Mouse (Mus musculus) intestine, embryonic 14.5 days (tissue): ENCODE results near the gene Tspan15. TPM values are rescaled to one million over a fixed set of nuclear protein-coding genes. Genes with fewer than 3 reads are reported as not detected.

Experiments used
- ATAC-seq: fragments of 200-750 bp; cut with Nextera tagmentation; replicated peaks from 2 replicates; pipeline ENCODE4 v1.8.0; 2017; ENCODE audit warnings: low read depth, moderate number of reproducible peaks, moderate TSS enrichment, moderate library complexity; ENCODE audit not compliant: low FRiP score, low TSS enrichment
- DNase-seq: peaks from one replicate; pipeline ENCODE4 v3.0.0-alpha.2; 2018; ENCODE audit warnings: low spot score
- H3K27ac ChIP-seq: fragments of 300-500 bp; sonication (generic); 2 replicates; pipeline ENCODE4 v1.5.1; 2014; ENCODE audit warnings: low read depth, mild to moderate bottlenecking, control low read depth
- H3K27me3 ChIP-seq: fragments of 300-500 bp; sonication (generic); replicated peaks from 2 replicates; pipeline ENCODE4 v1.6.1; 2014; ENCODE audit warnings: low read length, control low read depth; ENCODE audit not compliant: control insufficient read depth, insufficient read depth
- H3K36me3 ChIP-seq: fragments of 300-500 bp; sonication (generic); 2 replicates; pipeline ENCODE4 v1.6.1; 2014; ENCODE audit warnings: low read length, control low read depth; ENCODE audit not compliant: control insufficient read depth, insufficient read depth
- H3K4me1 ChIP-seq: fragments of 300-500 bp; sonication (generic); replicated peaks from 2 replicates; pipeline ENCODE4 v1.6.1; 2014; ENCODE audit warnings: low read length, control low read depth, mixed read lengths; ENCODE audit not compliant: control insufficient read depth, insufficient read depth
- H3K4me2 ChIP-seq: fragments of 300-500 bp; sonication (generic); 2 replicates; pipeline ENCODE4 v1.6.1; 2014; ENCODE audit warnings: low read length
- H3K4me3 ChIP-seq: fragments of 300-500 bp; sonication (generic); 2 replicates; pipeline ENCODE4 v1.5.1; 2014; ENCODE audit warnings: low read depth, low read length, control low read depth, mixed read lengths
- H3K9ac ChIP-seq: fragments of 300-500 bp; sonication (generic); 2 replicates; pipeline ENCODE4 v1.6.1; 2014; ENCODE audit warnings: mild to moderate bottlenecking, low read length
- H3K9me3 ChIP-seq: fragments of 300-500 bp; sonication (generic); 2 replicates; pipeline ENCODE4 v1.6.1; 2016; ENCODE audit warnings: low read length, control low read depth; ENCODE audit not compliant: control insufficient read depth
- WGBS: fragments of 180-500 bp; shearing (Covaris S2); extraction: QIAGEN DNeasy Blood & Tissue Kit; methylation state at CpG from one replicate; pipeline ENCODE4 v1.1.7; 2014; 5-methylcytosine and 5-hydroxymethylcytosine counted together
- polyA plus RNA-seq: library from polyadenylated mRNA; unstranded; fragments of >200 nt; fragmentation: Nextera tagmentation; extraction: Ambion mirVana; gene quantifications from 2 replicates; pipeline ENCODE4 v1.2.1, GENCODE M21; 2014

Gene Tspan15
- polyA plus RNA-seq, 1 experiment from 2014 or later: 32.5 TPM

DNA sequence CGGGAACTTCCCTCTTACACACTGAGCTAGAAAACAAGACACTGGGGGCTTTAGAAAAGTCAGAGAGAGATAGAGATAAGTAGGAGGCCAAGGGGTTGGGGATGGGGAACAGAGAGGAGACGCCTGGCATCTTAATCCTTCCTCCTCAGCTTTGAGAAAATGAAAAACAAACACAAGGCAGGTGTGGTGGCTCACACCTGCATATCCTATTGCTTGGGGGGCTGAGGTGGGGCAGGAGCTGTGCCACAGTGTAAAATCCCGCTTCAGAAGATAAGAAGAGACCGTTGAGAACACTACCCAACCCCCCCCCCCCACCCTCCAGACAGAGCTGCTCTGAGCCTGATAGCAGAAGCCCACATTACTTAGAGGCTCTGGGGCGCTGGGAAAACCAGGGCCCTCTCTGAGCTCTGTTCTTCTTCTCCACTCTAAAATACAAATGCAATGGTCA is 15.9 kb downstream of the Tspan15 start:
- ATAC-seq (no peak), DNase-seq (no peak)
- H3K27me3 ChIP-seq: no peaks in the 10 kb centered on the region
- no peak overlapping the region for H3K27ac ChIP-seq
- no peaks in the 10 kb centered on the region for H3K9me3 ChIP-seq
- H3K4me1 ChIP-seq: peaks cover 12% of the 10 kb centered on the region; the same call in 1 of the 2 replicates
- WGBS: 38% methylated on average over 5 of the region's 5 CpGs
- H3K9ac ChIP-seq: no peak overlapping the region
- no peaks in the 10 kb centered on the region for H3K36me3 ChIP-seq
- H3K4me3 ChIP-seq: no peak overlapping the region
- no peak overlapping the region for H3K4me2 ChIP-seq

DNA sequence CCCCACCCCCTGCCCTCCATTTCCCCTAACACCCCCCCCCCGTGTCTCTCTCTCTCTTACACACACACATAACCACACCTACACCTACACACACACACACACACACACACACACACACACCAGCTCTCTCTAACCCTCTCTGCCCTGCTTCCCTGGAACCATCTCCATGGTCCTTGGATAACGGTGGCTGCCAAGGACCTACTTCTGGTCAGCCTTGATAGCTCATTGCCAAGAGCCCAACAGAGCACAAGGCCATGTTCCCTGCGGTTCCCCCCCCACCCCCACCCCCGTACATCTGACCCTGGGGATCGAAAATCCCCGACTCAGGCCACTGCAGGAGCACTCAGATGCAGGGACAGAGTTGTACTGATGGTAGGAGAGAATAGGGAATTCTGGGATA is 19.7 kb downstream of the Tspan15 start:
- no peak overlapping the region for H3K4me2 ChIP-seq
- H3K36me3 ChIP-seq: no peaks in the 10 kb centered on the region
- WGBS: 70% methylated on average over 6 of the region's 6 CpGs
- no peak overlapping the region for H3K27ac ChIP-seq
- DNase-seq: no peak
- H3K27me3 ChIP-seq: no peaks in the 10 kb centered on the region
- H3K9me3 ChIP-seq: no peaks in the 10 kb centered on the region
- no peak overlapping the region for H3K9ac ChIP-seq
- ATAC-seq: no peak
- H3K4me1 ChIP-seq: peaks cover 17% of the 10 kb centered on the region
- no peak overlapping the region for H3K4me3 ChIP-seq

DNA sequence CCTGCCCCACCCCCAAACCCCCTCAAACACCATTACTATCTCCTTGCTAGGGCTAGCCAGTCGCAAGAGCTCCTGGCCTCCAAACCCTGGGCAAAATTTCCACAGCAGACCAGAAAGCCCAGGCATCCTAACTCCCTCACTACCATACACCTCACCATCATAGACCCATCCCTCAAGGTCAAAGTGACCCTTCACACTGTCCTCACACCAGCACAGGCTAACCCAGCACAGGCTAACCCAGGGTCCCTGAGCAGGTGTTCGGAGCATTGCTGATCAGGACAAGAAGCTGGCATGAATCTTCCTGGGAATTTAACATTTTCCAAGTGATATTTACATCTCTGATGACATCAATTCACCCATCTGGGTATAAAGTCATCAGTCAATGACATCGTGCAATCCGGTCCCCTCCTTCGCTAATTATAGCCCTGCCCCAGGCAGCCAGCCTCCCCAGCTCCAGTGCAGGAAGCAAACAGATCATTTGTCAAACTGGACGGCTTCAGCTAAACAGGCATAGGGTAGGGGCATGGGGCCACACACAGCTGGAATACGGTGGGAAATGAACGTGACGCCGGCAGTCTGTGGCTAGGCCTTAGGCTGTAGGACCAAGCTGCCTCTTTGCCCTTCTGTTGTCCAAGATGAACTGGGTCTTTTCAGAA is 22.7 kb downstream of the Tspan15 start:
- Histone ChIP-seq H3K4me2 (no peak overlapping the region), H3K27ac (0 out of 2 replicates have a peak overlapping the region, but pooled peaks have one; percentile 27), H3K4me1 (peaks cover 17% of the 10 kb centered on the region), H3K27me3 (no peaks in the 10 kb centered on the region), H3K36me3 (no peaks in the 10 kb centered on the region), H3K4me3 (no peak overlapping the region), H3K9me3 (no peaks in the 10 kb centered on the region), H3K9ac (no peak overlapping the region)
- 12% methylated on average over 10 of the region's 10 CpGs for WGBS
- no peak for DNase-seq
- ATAC-seq: peak; percentile 33; the same call in 1 of the 2 replicates

DNA sequence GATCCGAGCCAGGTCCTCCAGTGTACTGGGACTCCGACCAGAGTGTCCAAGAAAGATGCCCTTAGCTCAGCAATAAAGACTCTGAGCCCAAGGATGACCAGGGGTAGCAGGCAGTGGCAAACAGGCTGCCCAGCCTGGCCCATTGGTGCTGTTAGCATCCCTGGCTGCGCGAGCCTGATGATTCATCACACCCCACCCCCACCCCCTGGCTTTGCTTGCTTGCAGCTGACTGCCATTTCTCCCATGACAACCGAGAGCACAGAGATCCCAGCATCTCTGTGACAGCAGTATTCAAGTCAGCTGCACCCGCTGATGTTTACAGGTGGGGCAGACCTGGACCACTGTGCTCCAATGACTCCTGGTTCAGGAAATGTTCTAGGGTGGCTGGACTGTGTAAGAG is 28.5 kb downstream of the Tspan15 start:
- Histone ChIP-seq H3K4me3 (no peak overlapping the region), H3K27me3 (no peaks in the 10 kb centered on the region), H3K9me3 (no peaks in the 10 kb centered on the region), H3K27ac (no peak overlapping the region), H3K9ac (no peak overlapping the region), H3K4me2 (no peak overlapping the region), H3K36me3 (0 out of 2 replicates have a peak, but pooled peaks cover 4% of the 10 kb centered on the region), H3K4me1 (no peaks in the 10 kb centered on the region)
- 78% methylated on average over 6 of the region's 6 CpGs for WGBS
- no peak for ATAC-seq
- no peak for DNase-seq

DNA sequence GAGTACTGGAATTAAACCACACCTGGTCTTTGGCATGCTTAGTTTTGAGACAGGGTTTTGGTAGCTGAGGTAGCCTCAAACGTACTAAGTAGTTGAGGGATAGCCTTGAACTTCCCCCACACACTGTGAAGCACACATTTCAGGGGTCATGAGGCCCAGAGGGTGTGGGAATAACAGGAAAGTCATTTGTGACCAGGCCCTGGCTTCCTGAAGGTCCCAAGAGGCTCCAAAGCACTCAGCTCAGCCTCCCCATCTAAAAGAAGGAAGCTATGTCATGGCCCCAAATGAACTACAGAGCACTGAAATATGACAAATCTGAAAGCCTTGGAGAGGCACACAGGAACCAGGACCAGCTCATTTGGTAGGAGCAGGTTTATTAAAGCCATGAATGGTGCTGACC is 32.2 kb downstream of the Tspan15 start:
- ATAC-seq (no peak), DNase-seq (no peak)
- Histone ChIP-seq H3K4me3 (no peak overlapping the region), H3K27ac (no peak overlapping the region), H3K9ac (no peak overlapping the region), H3K4me2 (no peak overlapping the region), H3K27me3 (no peaks in the 10 kb centered on the region), H3K4me1 (no peaks in the 10 kb centered on the region), H3K9me3 (no peaks in the 10 kb centered on the region), H3K36me3 (0 out of 2 replicates have a peak, but pooled peaks cover 4% of the 10 kb centered on the region)
- WGBS: 69% methylated on average over 1 of the region's 1 CpGs

DNA sequence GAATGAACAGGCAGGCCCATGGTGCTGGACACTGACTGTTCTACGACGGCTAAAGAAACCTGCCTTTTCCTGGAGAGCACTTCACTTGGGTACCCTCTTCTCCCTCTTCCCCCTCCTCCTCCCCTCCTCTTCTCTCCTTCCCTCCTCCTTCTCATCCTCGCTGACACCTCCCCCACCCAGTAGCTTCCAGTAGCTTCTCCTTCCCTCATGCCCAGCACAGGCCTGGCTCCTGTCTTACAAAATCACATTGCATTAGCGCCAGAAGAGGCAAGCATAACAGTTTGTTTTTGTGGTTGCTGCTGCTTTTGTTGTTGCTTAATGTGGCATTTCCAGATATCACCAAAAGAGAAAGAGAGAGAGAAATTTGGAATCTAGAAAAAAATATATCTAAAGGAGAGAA is 33.6 kb downstream of the Tspan15 start:
- DNase-seq: no peak
- no peak overlapping the region for H3K9ac ChIP-seq
- ATAC-seq: no peak
- no peaks in the 10 kb centered on the region for H3K27me3 ChIP-seq
- H3K4me3 ChIP-seq: no peak overlapping the region
- no peaks in the 10 kb centered on the region for H3K4me1 ChIP-seq
- 63% methylated on average over 4 of the region's 4 CpGs for WGBS
- H3K4me2 ChIP-seq: no peak overlapping the region
- H3K27ac ChIP-seq: no peak overlapping the region
- 0 out of 2 replicates have a peak, but pooled peaks cover 1% of the 10 kb centered on the region for H3K36me3 ChIP-seq
- no peaks in the 10 kb centered on the region for H3K9me3 ChIP-seq

DNA sequence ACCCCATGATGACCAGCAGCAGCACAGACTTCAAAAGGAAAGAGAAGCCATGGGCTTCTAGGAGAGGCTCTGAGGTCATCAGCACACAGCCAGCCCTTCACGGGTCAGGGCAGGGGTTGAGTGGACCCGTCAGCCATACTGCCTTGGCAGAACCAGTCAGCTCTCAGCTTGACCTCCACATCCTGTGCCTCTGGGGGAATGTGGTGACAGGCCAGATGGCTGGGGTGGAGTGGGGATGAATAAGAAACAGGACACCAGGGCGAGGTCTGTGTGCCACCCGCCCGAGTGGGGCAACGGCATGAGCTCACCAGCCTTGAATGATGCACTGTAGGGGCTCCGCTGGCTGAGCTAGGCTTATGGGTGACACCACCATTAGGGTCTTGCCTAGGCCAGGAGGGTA is 35.7 kb downstream of the Tspan15 start:
- Histone ChIP-seq H3K9ac (no peak overlapping the region), H3K27ac (no peak overlapping the region), H3K36me3 (no peaks in the 10 kb centered on the region), H3K4me3 (no peak overlapping the region), H3K9me3 (no peaks in the 10 kb centered on the region), H3K4me2 (no peak overlapping the region), H3K27me3 (no peaks in the 10 kb centered on the region), H3K4me1 (no peaks in the 10 kb centered on the region)
- 65% methylated on average over 7 of the region's 7 CpGs for WGBS
- ATAC-seq (no peak), DNase-seq (no peak)

DNA sequence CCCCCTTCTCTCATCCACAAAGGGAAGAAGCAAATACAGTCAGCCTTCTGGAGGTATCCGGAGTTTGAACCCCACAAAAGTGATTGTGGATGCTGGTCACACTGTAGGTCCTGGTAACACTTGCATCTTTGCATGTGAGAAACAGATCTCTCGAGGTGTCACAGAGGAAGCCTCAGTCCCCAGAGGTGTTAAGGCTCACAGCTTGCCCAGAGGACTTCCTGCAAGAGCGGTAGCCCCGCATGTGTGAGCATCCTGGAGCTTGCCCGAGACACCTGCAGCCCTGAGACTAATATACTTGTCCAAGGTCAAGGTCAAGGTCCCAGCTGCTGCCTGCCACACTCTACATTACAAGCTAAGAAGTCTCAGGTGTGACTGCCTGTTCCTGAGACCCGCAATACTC is 36.1 kb downstream of the Tspan15 start:
- no peaks in the 10 kb centered on the region for H3K4me1 ChIP-seq
- no peak for ATAC-seq

DNA sequence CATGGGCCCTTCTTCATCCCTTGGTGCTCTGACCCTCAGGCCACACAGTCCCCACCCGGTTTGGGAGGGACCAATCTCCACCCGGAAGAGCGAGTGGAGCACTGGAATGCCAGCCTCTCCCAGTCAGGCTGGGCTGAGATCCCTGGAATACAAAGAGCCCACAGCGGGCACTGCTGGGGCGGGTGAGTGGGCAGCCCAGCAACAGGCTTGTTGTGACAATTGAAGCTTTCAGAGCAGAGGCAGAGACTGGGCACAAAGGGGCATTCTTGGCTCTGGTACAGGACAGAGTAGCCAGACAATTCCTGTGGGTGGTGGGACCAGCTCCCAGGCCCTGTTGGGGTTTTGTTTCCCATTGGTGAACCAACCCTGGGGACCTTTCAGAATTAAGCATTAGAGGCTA is 36.6 kb downstream of the Tspan15 start:
- H3K9me3 ChIP-seq: no peaks in the 10 kb centered on the region
- 85% methylated on average over 5 of the region's 5 CpGs for WGBS
- no peaks in the 10 kb centered on the region for H3K36me3 ChIP-seq
- no peaks in the 10 kb centered on the region for H3K4me1 ChIP-seq
- H3K4me3 ChIP-seq: no peak overlapping the region
- no peak overlapping the region for H3K27ac ChIP-seq
- DNase-seq (no peak), ATAC-seq (no peak)
- H3K9ac ChIP-seq: no peak overlapping the region
- H3K4me2 ChIP-seq: no peak overlapping the region
- no peaks in the 10 kb centered on the region for H3K27me3 ChIP-seq

More for the DNA sequence above, 36.1 kb downstream of the Tspan15 start:
- Histone ChIP-seq H3K27me3 (no peaks in the 10 kb centered on the region), H3K4me3 (no peak overlapping the region), H3K27ac (no peak overlapping the region), H3K36me3 (no peaks in the 10 kb centered on the region), H3K9me3 (no peaks in the 10 kb centered on the region), H3K9ac (no peak overlapping the region), H3K4me2 (no peak overlapping the region)
- 51% methylated on average over 6 of the region's 6 CpGs for WGBS
- no peak for DNase-seq
